Mouse (Mus musculus) C2C12 (cell line): ENCODE data around the gene Nprl2.

Experiments
- CEBPB ChIP-seq: IDR thresholded peaks from one replicate; pipeline ENCODE4 v1.6.1; 2011; ENCODE audit warnings: low read depth, mild to moderate bottlenecking, control low read depth, moderate library complexity
- CTCF ChIP-seq: IDR thresholded peaks from one replicate; pipeline ENCODE4 v1.5.1; 2011; ENCODE audit not compliant: control insufficient read depth, insufficient read depth, insufficient read length
- MAX ChIP-seq: IDR thresholded peaks from one replicate; pipeline ENCODE4 v1.6.1; 2011; ENCODE audit warnings: mild to moderate bottlenecking, control low read depth
- MYOD1 ChIP-seq: IDR thresholded peaks from one replicate; pipeline ENCODE4 v1.6.1; 2011; ENCODE audit warnings: low read depth; ENCODE audit not compliant: control insufficient read depth, insufficient read length
- MYOG ChIP-seq: IDR thresholded peaks from one replicate; pipeline ENCODE4 v1.6.1; 2011; ENCODE audit not compliant: control insufficient read depth, insufficient read length; ENCODE audit errors: extremely low read depth

GRCm38 (mm10) chr9:107521711-107522399, 20.2 kb upstream of the Nprl2 start:
- TF ChIP-seq CTCF (no peak), MAX (no peak), MYOG (no peak), CEBPB (no peak), MYOD1 (no peak)
